ENCODE assay signal across 25 mouse cellular contexts in the genomic region with DNA sequence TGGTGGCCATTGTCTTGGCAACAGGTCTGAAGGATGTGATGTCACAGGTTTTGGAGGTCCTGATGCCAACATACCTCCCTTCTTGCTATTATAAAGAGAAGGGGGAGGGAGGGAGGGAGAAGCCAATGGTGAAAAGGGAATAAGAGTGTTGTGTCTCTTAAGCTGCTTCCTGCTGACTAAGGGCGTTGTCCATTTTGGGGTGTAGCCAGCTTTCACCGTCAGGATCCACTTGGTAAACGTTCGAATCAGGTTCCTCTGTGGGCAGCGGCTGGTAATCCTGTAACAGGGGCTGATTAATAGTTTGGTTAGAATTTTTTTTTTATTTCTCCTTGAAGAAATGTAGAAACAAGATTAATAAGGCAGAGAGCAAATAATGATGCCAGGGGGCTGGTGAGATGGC.
"Had no signal": no experiment of that assay in that cellular context is flagged by ENCODE, and none has a peak within 500 bp of the region (broad histone marks: within the 10 kb centered on the region; RNA-seq: fewer than 3 reads in every experiment).

No protein-coding gene starts in this region.

- ATAC-seq: hindbrain, postnatal 0 days; intestine, embryonic 16.5 days; liver, embryonic 12.5 days had no signal

- H3K27ac ChIP-seq: gastrocnemius, adult 2 months; heart, embryonic 10.5 days; hindbrain, embryonic 13.5 days; hindbrain, embryonic 15.5 days; hindbrain, postnatal 0 days; kidney, embryonic 15.5 days; kidney, postnatal 0 days; limb, embryonic 13.5 days; limb, embryonic 15.5 days; liver, embryonic 12.5 days; liver, embryonic 14.5 days had no signal

- H3K4me3 ChIP-seq: gastrocnemius, adult 2 months; heart, embryonic 10.5 days; heart, embryonic 12.5 days; hindbrain, embryonic 13.5 days; hindbrain, embryonic 15.5 days; kidney, embryonic 15.5 days; limb, embryonic 13.5 days; limb, embryonic 15.5 days; liver, embryonic 12.5 days had no signal

- H3K9me3 ChIP-seq: heart, embryonic 10.5 days; hindbrain, embryonic 15.5 days; kidney, embryonic 15.5 days; limb, embryonic 15.5 days had no signal

- H3K27me3 ChIP-seq: heart, embryonic 12.5 days; hindbrain, embryonic 15.5 days; kidney, embryonic 15.5 days; limb, embryonic 13.5 days; limb, embryonic 15.5 days had no signal

- H3K4me1 ChIP-seq: heart, embryonic 10.5 days; heart, embryonic 12.5 days; hindbrain, embryonic 13.5 days; hindbrain, embryonic 15.5 days; kidney, embryonic 15.5 days; limb, embryonic 13.5 days; limb, embryonic 15.5 days; liver, embryonic 12.5 days had no signal

- H3K4me2 ChIP-seq: heart, embryonic 12.5 days; hindbrain, embryonic 13.5 days; hindbrain, embryonic 15.5 days; kidney, embryonic 15.5 days; limb, embryonic 13.5 days; limb, embryonic 15.5 days; liver, embryonic 12.5 days had no signal

- DNase-seq: gastrocnemius, adult 2 months; gastrocnemius, postnatal 10 days; gastrocnemius, postnatal 25 days; heart, adult 18-20 months; heart, postnatal 10 days; kidney, adult 11 months; kidney, adult 2 months; kidney, adult 9 months; kidney, postnatal 14 days; kidney, postnatal 36 days; layer of hippocampus, adult 9-11 months; layer of hippocampus, postnatal 36 days; left cerebral cortex, postnatal 4 days had no signal

- H3K9ac ChIP-seq: heart, embryonic 12.5 days; hindbrain, embryonic 13.5 days; hindbrain, embryonic 15.5 days; kidney, embryonic 15.5 days; limb, embryonic 13.5 days; limb, embryonic 15.5 days; liver, embryonic 12.5 days; liver, embryonic 14.5 days had no signal

- H3K36me3 ChIP-seq: heart, embryonic 10.5 days; heart, embryonic 12.5 days; hindbrain, embryonic 13.5 days; hindbrain, embryonic 15.5 days; kidney, embryonic 15.5 days; limb, embryonic 13.5 days; limb, embryonic 15.5 days; liver, embryonic 12.5 days had no signal
